Mouse (Mus musculus): ENCODE results near the gene Lrrc34. TPM values are rescaled to one million over a fixed set of nuclear protein-coding genes. Genes with fewer than 3 reads are reported as not detected.

Lrrc34 gene
- polyA plus RNA-seq (2014; fragmentation: Nextera tagmentation; extraction: Ambion mirVana) = 0.50 and 0.66 TPM in 2 replicates

DNA sequence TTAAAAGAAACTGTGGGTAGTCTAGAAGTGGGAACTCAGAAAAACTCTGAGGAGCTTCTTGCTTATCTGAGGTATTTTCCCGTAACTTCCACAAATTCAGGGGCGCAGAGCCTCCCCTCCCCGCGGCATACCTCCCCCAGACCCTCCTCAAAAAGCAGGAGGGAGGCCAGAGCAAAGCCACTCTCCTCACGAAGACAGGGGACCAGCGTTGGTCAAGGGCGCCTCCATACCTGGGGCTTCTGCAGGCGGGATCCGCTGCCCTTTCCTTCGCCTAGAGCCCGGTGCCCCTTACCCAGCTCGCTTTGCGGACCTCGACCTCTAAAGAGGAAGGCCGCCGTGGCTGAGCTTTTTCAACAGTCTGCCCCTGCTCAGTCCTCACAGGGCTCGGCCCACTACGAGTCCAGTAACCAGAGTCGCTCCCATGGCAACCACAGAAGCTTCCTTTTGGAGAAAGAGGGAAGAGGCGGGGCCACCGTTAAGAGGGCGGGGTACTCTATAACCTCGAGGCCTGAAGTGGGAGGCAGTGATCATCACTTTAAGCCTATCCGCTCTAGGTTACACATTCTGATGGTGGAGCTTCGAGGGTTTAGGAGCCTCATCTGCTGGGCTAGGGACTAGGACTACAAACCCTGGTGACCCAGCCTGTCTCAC is at the start of gene Lrrc34:
Gene Lrrc34 (minus strand): TSS at position 430 of the 651 bp plus-strand sequence.
- H3K9ac ChIP-seq (replicated peaks; ENCODE audit: low read depth, low read length) = peak within 1 kb of the TSS; percentile 22; the same call in 1 of the 2 replicates
- H3K4me3 ChIP-seq (ENCODE audit: low read depth, low read length) = peak within 1 kb of the TSS; percentile 26; the same call in 1 of the 2 replicates
- peaks cover 7% of the 10 kb centered on the region; the same call in 1 of the 2 replicates for H3K27me3 ChIP-seq (ENCODE audit: control insufficient read depth, insufficient read depth, low read length)
- H3K36me3 ChIP-seq (ENCODE audit: control insufficient read depth, insufficient read depth, low read length) = no peaks in the 10 kb centered on the region
- no peaks in the 10 kb centered on the region for H3K9me3 ChIP-seq (ENCODE audit: control insufficient read depth, low read length)
- peak; percentile 85; the same call in 1 of the 2 replicates for ATAC-seq (ENCODE audit: low read depth)
- H3K4me1 ChIP-seq (ENCODE audit: control insufficient read depth, insufficient read depth, low read length) = peaks cover 6% of the 10 kb centered on the region; the same call in 1 of the 2 replicates
- peak within 1 kb of the TSS; percentile 56 for H3K4me2 ChIP-seq (ENCODE audit: low read depth, low read length)
- H3K27ac ChIP-seq (ENCODE audit: low read depth, low read length) = no peak within 1 kb of the TSS
- 2% methylated on average over 25 of the region's 25 CpGs for WGBS

DNA sequence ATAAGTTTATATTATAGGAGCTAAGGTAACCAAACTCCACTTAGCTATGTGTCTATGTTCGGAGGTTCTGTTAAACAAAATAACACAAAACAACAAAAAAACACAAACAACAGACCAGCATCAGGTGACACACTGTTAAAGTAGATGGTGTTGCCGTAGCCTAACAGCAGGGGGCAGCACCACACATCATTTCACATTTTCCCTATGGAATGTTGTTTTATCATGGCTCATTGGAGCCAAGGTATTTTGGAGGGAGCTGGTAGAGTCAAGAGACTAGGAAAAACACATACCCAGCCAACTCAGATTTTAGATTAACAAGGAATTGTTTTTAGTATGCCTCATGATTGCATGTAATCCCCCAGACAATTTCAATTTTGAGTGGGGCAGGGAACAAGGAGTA is 48.7 kb upstream of the Lrrc34 start:
- Histone ChIP-seq H3K9ac (replicated peaks; ENCODE audit: low read depth, low read length) (no peak overlapping the region), H3K27me3 (ENCODE audit: control insufficient read depth, insufficient read depth, low read length) (no peaks in the 10 kb centered on the region), H3K4me3 (ENCODE audit: low read depth, low read length) (no peak overlapping the region), H3K4me2 (ENCODE audit: low read depth, low read length) (no peak overlapping the region), H3K4me1 (ENCODE audit: control insufficient read depth, insufficient read depth, low read length) (no peaks in the 10 kb centered on the region), H3K36me3 (ENCODE audit: control insufficient read depth, insufficient read depth, low read length) (no peaks in the 10 kb centered on the region), H3K9me3 (ENCODE audit: control insufficient read depth, low read length) (no peaks in the 10 kb centered on the region), H3K27ac (ENCODE audit: low read depth, low read length) (no peak overlapping the region)
- no peak for ATAC-seq (ENCODE audit: low read depth)
- WGBS = 17% methylated on average over 2 of the region's 2 CpGs

DNA sequence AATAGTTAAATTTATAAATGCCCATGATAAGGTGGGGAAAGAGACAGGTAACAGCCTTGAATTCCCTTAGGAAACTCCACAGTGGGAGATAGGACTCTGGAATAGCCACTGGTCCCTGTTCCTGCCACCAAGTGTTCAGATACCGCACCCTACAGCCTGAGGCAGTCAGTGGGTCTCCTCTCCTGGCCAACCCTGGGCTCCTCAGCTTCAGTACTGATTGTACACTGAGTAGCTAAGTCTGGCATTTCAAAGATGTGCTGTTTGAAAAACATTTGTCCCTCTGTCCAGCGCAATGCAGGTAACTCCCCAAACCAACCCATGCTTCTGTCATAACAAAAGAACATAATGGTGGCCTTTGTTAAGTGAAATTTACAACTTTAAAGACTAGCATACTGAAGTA is 48.0 kb upstream of the Lrrc34 start:
- no peak for ATAC-seq (ENCODE audit: low read depth)
- H3K27me3 ChIP-seq (ENCODE audit: control insufficient read depth, insufficient read depth, low read length) = no peaks in the 10 kb centered on the region
- H3K9ac ChIP-seq (replicated peaks; ENCODE audit: low read depth, low read length) = no peak overlapping the region
- no peak overlapping the region for H3K27ac ChIP-seq (ENCODE audit: low read depth, low read length)
- no peak overlapping the region for H3K4me3 ChIP-seq (ENCODE audit: low read depth, low read length)
- H3K4me1 ChIP-seq (ENCODE audit: control insufficient read depth, insufficient read depth, low read length) = no peaks in the 10 kb centered on the region
- no peaks in the 10 kb centered on the region for H3K9me3 ChIP-seq (ENCODE audit: control insufficient read depth, low read length)
- H3K4me2 ChIP-seq (ENCODE audit: low read depth, low read length) = no peak overlapping the region
- no peaks in the 10 kb centered on the region for H3K36me3 ChIP-seq (ENCODE audit: control insufficient read depth, insufficient read depth, low read length)
- 91% methylated on average over 2 of the region's 2 CpGs for WGBS

DNA sequence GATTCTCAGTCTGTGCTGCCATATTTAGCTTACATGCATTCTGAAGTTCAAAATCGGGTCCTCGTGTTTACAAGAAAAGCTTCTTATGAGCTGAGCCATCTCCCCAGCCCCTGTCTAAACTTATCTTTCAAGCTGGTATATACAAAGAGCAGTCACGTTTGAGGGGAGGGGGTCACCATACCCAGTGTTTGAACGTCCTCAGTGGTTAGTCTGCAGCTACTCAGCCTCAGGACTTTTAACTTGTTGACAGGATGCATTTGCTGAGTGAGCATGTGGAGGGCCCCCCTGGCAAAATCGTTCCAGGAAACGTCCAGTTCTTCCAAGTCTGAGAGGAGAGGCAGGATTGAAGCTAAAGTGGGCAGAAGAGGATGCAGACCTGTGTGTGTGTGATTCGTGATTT is 43.3 kb upstream of the Lrrc34 start:
- Histone ChIP-seq H3K9ac (replicated peaks; ENCODE audit: low read depth, low read length) (no peak overlapping the region), H3K4me2 (ENCODE audit: low read depth, low read length) (no peak overlapping the region), H3K27me3 (ENCODE audit: control insufficient read depth, insufficient read depth, low read length) (no peaks in the 10 kb centered on the region), H3K4me1 (ENCODE audit: control insufficient read depth, insufficient read depth, low read length) (no peaks in the 10 kb centered on the region), H3K4me3 (ENCODE audit: low read depth, low read length) (no peak overlapping the region), H3K27ac (ENCODE audit: low read depth, low read length) (no peak overlapping the region), H3K36me3 (ENCODE audit: control insufficient read depth, insufficient read depth, low read length) (no peaks in the 10 kb centered on the region), H3K9me3 (ENCODE audit: control insufficient read depth, low read length) (no peaks in the 10 kb centered on the region)
- ATAC-seq (ENCODE audit: low read depth) = no peak
- WGBS = 79% methylated on average over 7 of the region's 7 CpGs

DNA sequence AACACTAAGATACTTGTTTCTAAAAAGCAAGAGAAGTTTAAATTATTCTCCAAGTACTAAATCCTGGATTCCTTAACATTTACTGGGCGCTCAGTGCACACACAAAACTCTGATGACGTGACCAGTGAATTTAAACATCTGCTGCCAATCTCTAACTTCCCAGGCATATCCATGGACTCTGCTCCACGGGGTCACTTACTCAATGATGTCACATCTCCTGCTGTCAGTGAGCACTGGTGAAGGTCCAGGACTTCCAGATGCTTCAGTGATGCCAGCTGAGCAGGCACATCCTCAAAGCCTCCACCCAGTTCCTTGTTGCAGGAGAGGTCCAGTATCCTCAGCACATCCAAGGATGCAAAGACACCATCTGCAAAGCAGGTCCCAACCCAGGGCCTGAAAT is 39.5 kb upstream of the Lrrc34 start:
- Histone ChIP-seq H3K36me3 (ENCODE audit: control insufficient read depth, insufficient read depth, low read length) (no peaks in the 10 kb centered on the region), H3K4me1 (ENCODE audit: control insufficient read depth, insufficient read depth, low read length) (no peaks in the 10 kb centered on the region), H3K9ac (replicated peaks; ENCODE audit: low read depth, low read length) (no peak overlapping the region), H3K27me3 (ENCODE audit: control insufficient read depth, insufficient read depth, low read length) (no peaks in the 10 kb centered on the region), H3K4me3 (ENCODE audit: low read depth, low read length) (no peak overlapping the region), H3K9me3 (ENCODE audit: control insufficient read depth, low read length) (no peaks in the 10 kb centered on the region), H3K4me2 (ENCODE audit: low read depth, low read length) (no peak overlapping the region), H3K27ac (ENCODE audit: low read depth, low read length) (no peak overlapping the region)
- no peak for ATAC-seq (ENCODE audit: low read depth)
- WGBS = 84% methylated on average over 3 of the region's 3 CpGs

DNA sequence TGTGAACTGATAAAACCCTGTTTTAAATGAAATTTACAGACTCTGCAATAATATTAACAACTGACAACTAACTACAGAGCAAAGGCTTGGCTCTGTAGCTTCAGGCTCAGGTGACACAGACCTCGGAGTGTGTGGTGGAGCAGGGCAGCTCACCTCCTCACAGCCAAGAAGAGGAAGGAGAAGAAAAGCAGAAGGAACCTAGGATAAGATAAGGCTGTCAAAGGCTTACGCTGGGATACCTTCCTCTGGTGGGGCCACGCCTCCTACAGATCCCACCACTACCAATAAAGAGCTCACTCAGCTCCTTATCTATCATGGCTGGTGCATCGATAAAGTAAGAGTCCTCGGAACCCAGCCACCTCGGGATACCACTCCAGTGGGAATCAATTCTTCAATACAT is 35.5 kb upstream of the Lrrc34 start:
- Histone ChIP-seq H3K27ac (ENCODE audit: low read depth, low read length) (no peak overlapping the region), H3K4me2 (ENCODE audit: low read depth, low read length) (no peak overlapping the region), H3K9ac (replicated peaks; ENCODE audit: low read depth, low read length) (no peak overlapping the region), H3K9me3 (ENCODE audit: control insufficient read depth, low read length) (no peaks in the 10 kb centered on the region), H3K36me3 (ENCODE audit: control insufficient read depth, insufficient read depth, low read length) (no peaks in the 10 kb centered on the region), H3K4me1 (ENCODE audit: control insufficient read depth, insufficient read depth, low read length) (no peaks in the 10 kb centered on the region), H3K27me3 (ENCODE audit: control insufficient read depth, insufficient read depth, low read length) (no peaks in the 10 kb centered on the region), H3K4me3 (ENCODE audit: low read depth, low read length) (no peak overlapping the region)
- ATAC-seq (ENCODE audit: low read depth) = no peak
- WGBS = 87% methylated on average over 6 of the region's 6 CpGs

DNA sequence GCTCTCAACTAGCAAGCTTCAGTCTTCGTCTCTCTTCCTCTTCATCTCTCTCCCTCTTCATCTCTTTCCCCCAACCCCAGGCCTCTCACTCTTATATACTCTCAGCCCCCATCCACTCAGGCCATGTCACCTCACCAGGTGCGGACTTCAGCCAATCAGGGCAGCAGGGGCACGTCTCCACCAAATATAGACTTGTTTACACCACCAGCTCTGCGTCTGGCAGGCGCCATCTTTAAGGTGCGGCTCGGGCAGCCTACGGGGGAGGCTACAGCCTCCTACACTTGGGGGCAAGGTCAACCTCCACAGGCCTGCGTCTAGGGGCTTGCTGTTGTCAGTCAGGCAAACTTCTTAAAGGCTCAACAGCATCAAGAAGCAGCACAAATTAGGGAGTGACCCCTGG is 10.8 kb upstream of the Lrrc34 start:
- no peaks in the 10 kb centered on the region for H3K27me3 ChIP-seq (ENCODE audit: control insufficient read depth, insufficient read depth, low read length)
- H3K4me2 ChIP-seq (ENCODE audit: low read depth, low read length) = no peak overlapping the region
- no peaks in the 10 kb centered on the region for H3K36me3 ChIP-seq (ENCODE audit: control insufficient read depth, insufficient read depth, low read length)
- no peak overlapping the region for H3K9ac ChIP-seq (replicated peaks; ENCODE audit: low read depth, low read length)
- ATAC-seq (ENCODE audit: low read depth) = no peak
- 86% methylated on average over 9 of the region's 9 CpGs for WGBS
- no peaks in the 10 kb centered on the region for H3K4me1 ChIP-seq (ENCODE audit: control insufficient read depth, insufficient read depth, low read length)
- H3K4me3 ChIP-seq (ENCODE audit: low read depth, low read length) = no peak overlapping the region
- no peaks in the 10 kb centered on the region for H3K9me3 ChIP-seq (ENCODE audit: control insufficient read depth, low read length)
- H3K27ac ChIP-seq (ENCODE audit: low read depth, low read length) = no peak overlapping the region

DNA sequence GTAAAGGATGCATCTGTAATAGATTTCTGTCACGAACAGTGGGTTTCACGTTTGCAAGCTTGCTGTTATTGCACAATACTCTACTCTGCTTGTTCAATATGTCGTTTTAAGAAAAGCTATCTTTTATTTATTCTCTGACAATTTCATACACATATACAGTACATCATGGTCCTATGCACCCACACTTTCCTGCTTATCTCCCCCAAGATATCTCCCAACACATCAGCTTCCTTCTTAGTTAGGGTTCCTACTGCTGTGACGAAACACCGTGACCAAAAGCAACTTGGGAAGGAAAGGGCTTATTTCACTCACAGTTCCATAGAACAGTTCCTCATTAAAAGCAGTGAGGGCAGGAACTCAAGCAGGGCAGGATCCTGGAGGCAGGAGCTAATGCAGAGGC is 8.3 kb upstream of the Lrrc34 start:
- ATAC-seq (ENCODE audit: low read depth) = no peak
- Histone ChIP-seq H3K36me3 (ENCODE audit: control insufficient read depth, insufficient read depth, low read length) (no peaks in the 10 kb centered on the region), H3K27ac (ENCODE audit: low read depth, low read length) (no peak overlapping the region), H3K4me2 (ENCODE audit: low read depth, low read length) (no peak overlapping the region), H3K27me3 (ENCODE audit: control insufficient read depth, insufficient read depth, low read length) (no peaks in the 10 kb centered on the region), H3K9me3 (ENCODE audit: control insufficient read depth, low read length) (no peaks in the 10 kb centered on the region), H3K4me1 (ENCODE audit: control insufficient read depth, insufficient read depth, low read length) (no peaks in the 10 kb centered on the region), H3K9ac (replicated peaks; ENCODE audit: low read depth, low read length) (no peak overlapping the region), H3K4me3 (ENCODE audit: low read depth, low read length) (no peak overlapping the region)
- WGBS = 89% methylated on average over 5 of the region's 5 CpGs

DNA sequence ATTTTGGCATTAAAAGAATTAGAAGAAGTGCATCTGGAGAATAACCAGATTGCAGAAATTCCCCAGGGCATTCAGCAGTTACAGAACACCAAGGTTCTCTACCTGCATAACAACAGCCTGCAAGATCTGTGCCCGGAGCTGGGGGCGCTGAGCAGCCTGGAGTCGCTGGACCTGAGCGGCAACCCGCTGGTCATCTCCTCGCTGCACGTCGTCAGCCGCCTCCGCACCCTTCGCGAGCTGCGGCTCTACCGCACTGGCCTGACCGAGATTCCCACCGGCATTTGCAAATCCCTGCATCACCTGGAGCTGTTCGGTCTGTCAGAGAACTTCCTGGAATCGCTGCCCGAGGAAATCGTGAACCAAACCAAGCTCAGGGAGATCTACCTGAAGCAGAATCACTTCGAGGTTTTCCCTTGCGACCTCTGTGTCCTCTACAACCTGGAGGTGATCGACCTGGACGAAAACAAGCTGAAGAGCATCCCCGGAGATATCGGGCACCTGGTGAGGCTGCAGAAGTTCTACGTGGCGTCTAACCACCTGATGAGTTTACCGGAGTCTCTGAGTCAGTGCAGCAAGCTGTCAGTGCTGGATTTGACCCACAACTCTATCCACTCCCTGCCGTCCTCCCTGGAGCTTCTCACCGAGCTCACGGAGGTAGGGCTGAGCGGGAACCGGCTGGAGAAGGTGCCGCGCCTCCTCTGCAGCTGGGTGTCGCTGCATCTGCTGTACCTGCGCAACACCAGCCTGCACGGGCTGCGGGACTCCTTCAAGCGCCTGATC is 2.6 kb upstream of the Lrrc34 start:
- ATAC-seq (ENCODE audit: low read depth) = peak; percentile 88
- Histone ChIP-seq H3K4me1 (ENCODE audit: control insufficient read depth, insufficient read depth, low read length) (peaks cover 6% of the 10 kb centered on the region; the same call in 1 of the 2 replicates), H3K36me3 (ENCODE audit: control insufficient read depth, insufficient read depth, low read length) (no peaks in the 10 kb centered on the region)

More for the DNA sequence above, 2.6 kb upstream of the Lrrc34 start:
- peak overlapping the region; percentile 26; the same call in 1 of the 2 replicates for H3K9ac ChIP-seq (replicated peaks; ENCODE audit: low read depth, low read length)
- peaks cover 7% of the 10 kb centered on the region; the same call in 1 of the 2 replicates for H3K27me3 ChIP-seq (ENCODE audit: control insufficient read depth, insufficient read depth, low read length)
- WGBS = under 1% methylated on average over 41 of the region's 41 CpGs
- peak overlapping the region; percentile 40 for H3K4me3 ChIP-seq (ENCODE audit: low read depth, low read length)
- no peaks in the 10 kb centered on the region for H3K9me3 ChIP-seq (ENCODE audit: control insufficient read depth, low read length)
- H3K27ac ChIP-seq (ENCODE audit: low read depth, low read length) = no peak overlapping the region
- H3K4me2 ChIP-seq (ENCODE audit: low read depth, low read length) = peak overlapping the region; percentile 89
